Mouse (Mus musculus): ENCODE measurements at regions not wholly inside any gene's neighbourhood (a gene's known extent, or its start where the extent isn't known, plus 50 kb on each side); places are given as distances from the start of the nearest gene placed in this dataset.

GRCm38 (mm10) chr13:111975549-111975948 is 166.8 kb upstream of the Map3k1 start:
- Histone ChIP-seq H3K9me3 (no peaks in the 10 kb centered on the region), H3K27ac (no peak overlapping the region), H3K4me1 (replicated peaks) (peaks cover 22% of the 10 kb centered on the region), H3K4me3 (no peak overlapping the region), H3K36me3 (no peaks in the 10 kb centered on the region), H3K27me3 (ENCODE audit: insufficient read depth, poor library complexity, severe bottlenecking) (no peaks in the 10 kb centered on the region)
- WGBS, result 93% methylated on average over 3 of the region's 3 CpGs
- no peak for DNase-seq (ENCODE audit: low spot score)

GRCm38 (mm10) chr13:111977769-111978674 is 169.2 kb upstream of the Map3k1 start:
- Histone ChIP-seq H3K27me3 (ENCODE audit: insufficient read depth, poor library complexity, severe bottlenecking) (no peaks in the 10 kb centered on the region), H3K9me3 (no peaks in the 10 kb centered on the region), H3K27ac (no peak overlapping the region), H3K4me1 (replicated peaks) (peaks cover 22% of the 10 kb centered on the region), H3K36me3 (no peaks in the 10 kb centered on the region), H3K4me3 (no peak overlapping the region)
- no peak for DNase-seq (ENCODE audit: low spot score)
- WGBS, result 89% methylated on average over 31 of the region's 31 CpGs

GRCm38 (mm10) chr13:111978675-111979020 is 169.9 kb upstream of the Map3k1 start:
- H3K4me1 ChIP-seq (replicated peaks), result peaks cover 22% of the 10 kb centered on the region
- no peak overlapping the region for H3K27ac ChIP-seq
- H3K36me3 ChIP-seq, result no peaks in the 10 kb centered on the region
- 87% methylated on average over 5 of the region's 5 CpGs for WGBS
- H3K9me3 ChIP-seq, result no peaks in the 10 kb centered on the region
- H3K4me3 ChIP-seq, result no peak overlapping the region
- DNase-seq (ENCODE audit: low spot score), result no peak
- no peaks in the 10 kb centered on the region for H3K27me3 ChIP-seq (ENCODE audit: insufficient read depth, poor library complexity, severe bottlenecking)

- Histone ChIP-seq H3K36me3 (no peaks in the 10 kb centered on the region), H3K9me3 (no peaks in the 10 kb centered on the region), H3K27ac (peak overlapping the region; percentile 13; the same call in 1 of the 2 replicates), H3K4me1 (replicated peaks) (peaks cover 20% of the 10 kb centered on the region), H3K4me3 (no peak overlapping the region), H3K27me3 (ENCODE audit: insufficient read depth, poor library complexity, severe bottlenecking) (no peaks in the 10 kb centered on the region)
- no peak for DNase-seq (ENCODE audit: low spot score)
- 52% methylated on average over 17 of the region's 17 CpGs for WGBS
Observed at GRCm38 (mm10) chr13:111979428-111980204, 170.8 kb upstream of the Map3k1 start.

- no peak for DNase-seq (ENCODE audit: low spot score)
- Histone ChIP-seq H3K27me3 (ENCODE audit: insufficient read depth, poor library complexity, severe bottlenecking) (no peaks in the 10 kb centered on the region), H3K9me3 (no peaks in the 10 kb centered on the region), H3K4me1 (replicated peaks) (peaks cover 20% of the 10 kb centered on the region), H3K36me3 (no peaks in the 10 kb centered on the region), H3K27ac (no peak overlapping the region), H3K4me3 (no peak overlapping the region)
- WGBS, result 85% methylated on average over 12 of the region's 12 CpGs
Observed at GRCm38 (mm10) chr13:111980205-111980595, 171.4 kb upstream of the Map3k1 start.

- no peak overlapping the region for H3K4me3 ChIP-seq
- DNase-seq (ENCODE audit: low spot score), result no peak
- peaks cover 20% of the 10 kb centered on the region for H3K4me1 ChIP-seq (replicated peaks)
- H3K36me3 ChIP-seq, result no peaks in the 10 kb centered on the region
- H3K27ac ChIP-seq, result no peak overlapping the region
- no peaks in the 10 kb centered on the region for H3K9me3 ChIP-seq
- H3K27me3 ChIP-seq (ENCODE audit: insufficient read depth, poor library complexity, severe bottlenecking), result no peaks in the 10 kb centered on the region
- WGBS, result 86% methylated on average over 2 of the region's 2 CpGs
Observed at GRCm38 (mm10) chr13:111981103-111981502, 172.3 kb upstream of the Map3k1 start.

- 91% methylated on average over 6 of the region's 6 CpGs for WGBS
Observed at GRCm38 (mm10) chr13:111982796-111983460, 174.1 kb upstream of the Map3k1 start.

GRCm38 (mm10) chr13:111984081-111984574 is 175.3 kb upstream of the Map3k1 start:
- no peak overlapping the region for H3K4me3 ChIP-seq
- H3K27me3 ChIP-seq (ENCODE audit: insufficient read depth, poor library complexity, severe bottlenecking), result peaks cover 7% of the 10 kb centered on the region; the same call in 1 of the 2 replicates
- no peak for DNase-seq (ENCODE audit: low spot score)
- no peaks in the 10 kb centered on the region for H3K36me3 ChIP-seq
- no peak overlapping the region for H3K27ac ChIP-seq
- peaks cover 14% of the 10 kb centered on the region for H3K4me1 ChIP-seq (replicated peaks)
- no peaks in the 10 kb centered on the region for H3K9me3 ChIP-seq
- 86% methylated on average over 10 of the region's 10 CpGs for WGBS

More at GRCm38 (mm10) chr13:111982796-111983460, 174.1 kb upstream of the Map3k1 start:
- Histone ChIP-seq H3K4me3 (no peak overlapping the region), H3K4me1 (replicated peaks) (peaks cover 20% of the 10 kb centered on the region), H3K36me3 (no peaks in the 10 kb centered on the region), H3K27ac (no peak overlapping the region), H3K9me3 (no peaks in the 10 kb centered on the region), H3K27me3 (ENCODE audit: insufficient read depth, poor library complexity, severe bottlenecking) (peaks cover 3% of the 10 kb centered on the region; the same call in 1 of the 2 replicates)
- no peak for DNase-seq (ENCODE audit: low spot score)

GRCm38 (mm10) chr13:111985406-111985805 is 176.6 kb upstream of the Map3k1 start:
- Histone ChIP-seq H3K4me3 (no peak overlapping the region), H3K36me3 (no peaks in the 10 kb centered on the region), H3K4me1 (replicated peaks) (peaks cover 4% of the 10 kb centered on the region; the same call in 1 of the 2 replicates), H3K27me3 (ENCODE audit: insufficient read depth, poor library complexity, severe bottlenecking) (peaks cover 10% of the 10 kb centered on the region), H3K27ac (no peak overlapping the region), H3K9me3 (no peaks in the 10 kb centered on the region)
- 88% methylated on average over 5 of the region's 5 CpGs for WGBS
- DNase-seq (ENCODE audit: low spot score), result no peak

GRCm38 (mm10) chr13:111986681-111987080 is 177.9 kb upstream of the Map3k1 start:
- no peak overlapping the region for H3K4me3 ChIP-seq
- peaks cover 17% of the 10 kb centered on the region for H3K4me1 ChIP-seq (replicated peaks)
- H3K36me3 ChIP-seq, result no peaks in the 10 kb centered on the region
- 88% methylated on average over 15 of the region's 15 CpGs for WGBS
- no peak for DNase-seq (ENCODE audit: low spot score)
- no peaks in the 10 kb centered on the region for H3K9me3 ChIP-seq
- H3K27me3 ChIP-seq (ENCODE audit: insufficient read depth, poor library complexity, severe bottlenecking), result peaks cover 12% of the 10 kb centered on the region
- H3K27ac ChIP-seq, result no peak overlapping the region

GRCm38 (mm10) chr13:111987420-111987819 is 178.6 kb upstream of the Map3k1 start:
- WGBS, result 89% methylated on average over 3 of the region's 3 CpGs
- H3K27ac ChIP-seq, result no peak overlapping the region
- H3K9me3 ChIP-seq, result no peaks in the 10 kb centered on the region
- H3K36me3 ChIP-seq, result no peaks in the 10 kb centered on the region
- no peak for DNase-seq (ENCODE audit: low spot score)
- no peak overlapping the region for H3K4me3 ChIP-seq
- H3K27me3 ChIP-seq (ENCODE audit: insufficient read depth, poor library complexity, severe bottlenecking), result peaks cover 13% of the 10 kb centered on the region
- peaks cover 17% of the 10 kb centered on the region for H3K4me1 ChIP-seq (replicated peaks)

GRCm38 (mm10) chr13:111990913-111991534 is 182.2 kb upstream of the Map3k1 start:
- H3K4me3 ChIP-seq, result no peak overlapping the region
- H3K9me3 ChIP-seq, result no peaks in the 10 kb centered on the region
- no peaks in the 10 kb centered on the region for H3K36me3 ChIP-seq
- WGBS, result 25% methylated on average over 11 of the region's 11 CpGs
- DNase-seq (ENCODE audit: low spot score), result no peak
- peaks cover 17% of the 10 kb centered on the region for H3K4me1 ChIP-seq (replicated peaks)
- peaks cover 35% of the 10 kb centered on the region for H3K27me3 ChIP-seq (ENCODE audit: insufficient read depth, poor library complexity, severe bottlenecking)
- no peak overlapping the region for H3K27ac ChIP-seq
